Mouse (Mus musculus): ENCODE data around the gene Nceh1. TPM values are rescaled to one million over a fixed set of nuclear protein-coding genes. Genes with fewer than 3 reads are reported as not detected.

Gene Nceh1
- polyA plus RNA-seq, 1 experiment from 2014 or later, result 26.6 TPM

DNA sequence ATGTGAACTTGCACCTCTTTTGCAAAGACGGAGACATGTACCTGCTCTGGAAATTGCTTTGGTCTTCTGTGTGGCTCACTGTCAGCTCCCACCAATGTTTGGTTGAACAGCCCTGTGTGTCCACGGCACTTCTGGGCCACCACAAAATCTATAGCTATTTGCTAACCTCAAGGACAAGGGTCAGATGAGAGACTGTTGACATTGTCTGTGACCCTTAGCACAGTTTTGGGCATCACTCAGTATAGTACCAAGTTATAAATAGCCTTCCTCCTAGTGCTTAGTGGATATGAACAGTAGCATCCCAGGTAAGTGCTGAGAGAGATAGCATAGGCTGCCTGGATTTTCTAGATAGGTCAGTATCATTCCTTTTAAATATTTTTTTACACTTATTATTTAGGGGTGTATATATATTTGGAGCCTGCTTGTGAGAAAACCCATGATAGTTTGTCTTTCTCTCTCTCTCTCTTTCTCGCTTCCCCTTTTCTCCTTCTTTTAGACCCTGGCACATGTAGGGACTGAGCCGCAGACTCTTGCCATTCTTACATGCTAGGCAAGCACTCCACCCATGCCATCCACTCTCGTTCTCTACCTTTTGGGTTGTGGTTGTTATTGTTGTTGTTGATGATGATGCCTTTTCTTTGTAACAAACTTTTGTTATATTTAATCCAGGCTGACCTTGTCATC, 19.1 kb downstream of the Nceh1 start:
- no peaks in the 10 kb centered on the region for H3K27me3 ChIP-seq (ENCODE audit: insufficient read depth, low read length)
- ATAC-seq (ENCODE audit: low FRiP score, low TSS enrichment), result no peak
- H3K36me3 ChIP-seq (ENCODE audit: insufficient read depth, low read length), result no peaks in the 10 kb centered on the region
- no peak overlapping the region for H3K4me2 ChIP-seq (replicated peaks; ENCODE audit: low read depth, low read length)
- no peaks in the 10 kb centered on the region for H3K9me3 ChIP-seq (ENCODE audit: low read length)
- WGBS, result 75% methylated on average over 5 of the region's 5 CpGs
- no peak overlapping the region for H3K27ac ChIP-seq (ENCODE audit: low read length)
- H3K4me3 ChIP-seq (ENCODE audit: low read length), result no peak overlapping the region
- H3K9ac ChIP-seq (replicated peaks; ENCODE audit: low read length), result no peak overlapping the region
- peaks cover 23% of the 10 kb centered on the region for H3K4me1 ChIP-seq (ENCODE audit: insufficient read depth, low read length)

DNA sequence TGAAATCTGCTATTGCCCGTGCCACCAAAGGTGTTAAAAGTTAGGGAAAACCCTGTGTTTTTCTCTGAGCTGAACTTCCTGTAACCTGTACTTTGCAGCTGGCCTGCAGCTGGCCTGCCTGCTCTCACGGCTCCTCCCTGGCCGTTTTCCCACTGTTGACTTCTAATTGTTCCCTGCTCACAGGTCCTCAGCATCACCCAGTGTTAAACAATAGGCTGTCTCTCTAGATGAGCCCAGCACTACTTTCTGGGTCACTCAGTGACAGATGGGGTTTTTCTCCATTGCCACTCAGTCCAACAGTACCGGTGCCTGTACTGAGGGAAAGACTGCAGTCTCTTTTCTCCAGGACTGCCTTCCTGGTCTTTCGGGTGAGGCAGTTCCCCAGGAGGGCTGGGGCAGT, 22.3 kb downstream of the Nceh1 start:
- peaks cover 23% of the 10 kb centered on the region for H3K4me1 ChIP-seq (ENCODE audit: insufficient read depth, low read length)
- H3K4me3 ChIP-seq (ENCODE audit: low read length), result no peak overlapping the region
- no peak overlapping the region for H3K9ac ChIP-seq (replicated peaks; ENCODE audit: low read length)
- H3K36me3 ChIP-seq (ENCODE audit: insufficient read depth, low read length), result no peaks in the 10 kb centered on the region; the same call in 1 of the 2 replicates
- H3K27ac ChIP-seq (ENCODE audit: low read length), result peak overlapping the region; percentile 70
- H3K4me2 ChIP-seq (replicated peaks; ENCODE audit: low read depth, low read length), result no peak overlapping the region
- no peaks in the 10 kb centered on the region for H3K27me3 ChIP-seq (ENCODE audit: insufficient read depth, low read length)
- 28% methylated on average over 5 of the region's 5 CpGs for WGBS
- peak; percentile 14; the same call in 1 of the 2 replicates for ATAC-seq (ENCODE audit: low FRiP score, low TSS enrichment)
- H3K9me3 ChIP-seq (ENCODE audit: low read length), result 0 out of 2 replicates have a peak, but pooled peaks cover 5% of the 10 kb centered on the region

- Histone ChIP-seq H3K27ac (ENCODE audit: low read length) (peak overlapping the region; percentile 70), H3K9me3 (ENCODE audit: low read length) (0 out of 2 replicates have a peak, but pooled peaks cover 5% of the 10 kb centered on the region), H3K4me2 (replicated peaks; ENCODE audit: low read depth, low read length) (no peak overlapping the region), H3K4me1 (ENCODE audit: insufficient read depth, low read length) (peaks cover 23% of the 10 kb centered on the region), H3K36me3 (ENCODE audit: insufficient read depth, low read length) (no peaks in the 10 kb centered on the region; the same call in 1 of the 2 replicates), H3K4me3 (ENCODE audit: low read length) (no peak overlapping the region), H3K9ac (replicated peaks; ENCODE audit: low read length) (no peak overlapping the region), H3K27me3 (ENCODE audit: insufficient read depth, low read length) (no peaks in the 10 kb centered on the region)
- peak; percentile 62; the same call in 1 of the 2 replicates for ATAC-seq (ENCODE audit: low FRiP score, low TSS enrichment)
- WGBS, result 49% methylated on average over 9 of the region's 9 CpGs
These were observed 22.9 kb downstream of the Nceh1 start for GRCm38 (mm10) chr3:27205514-27206220.

DNA sequence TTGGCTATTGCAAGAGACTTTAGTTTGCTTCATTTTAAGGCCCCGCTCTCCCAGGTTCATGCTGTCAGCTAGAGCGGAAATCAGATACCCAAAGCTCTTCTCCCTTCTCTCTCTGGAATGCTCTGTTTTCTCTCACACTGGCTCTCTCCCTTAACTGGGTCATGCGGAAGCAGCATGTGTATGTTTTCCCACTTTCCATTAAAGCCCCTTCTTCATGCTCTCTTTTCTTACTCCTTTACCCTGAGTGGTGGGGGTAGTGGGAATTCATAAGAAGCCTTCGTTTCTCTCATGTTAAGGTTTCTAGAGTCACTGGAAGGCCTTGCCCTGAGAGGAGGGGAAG, 23.4 kb downstream of the Nceh1 start:
- H3K4me1 ChIP-seq (ENCODE audit: insufficient read depth, low read length), result peaks cover 23% of the 10 kb centered on the region
- no peaks in the 10 kb centered on the region; the same call in 1 of the 2 replicates for H3K36me3 ChIP-seq (ENCODE audit: insufficient read depth, low read length)
- no peak overlapping the region for H3K4me3 ChIP-seq (ENCODE audit: low read length)
- H3K27ac ChIP-seq (ENCODE audit: low read length), result peak overlapping the region; percentile 70
- H3K9me3 ChIP-seq (ENCODE audit: low read length), result 0 out of 2 replicates have a peak, but pooled peaks cover 5% of the 10 kb centered on the region
- WGBS, result 36% methylated on average over 4 of the region's 4 CpGs
- no peak overlapping the region for H3K9ac ChIP-seq (replicated peaks; ENCODE audit: low read length)
- no peaks in the 10 kb centered on the region for H3K27me3 ChIP-seq (ENCODE audit: insufficient read depth, low read length)
- peak; percentile 28; the same call in 1 of the 2 replicates for ATAC-seq (ENCODE audit: low FRiP score, low TSS enrichment)
- no peak overlapping the region for H3K4me2 ChIP-seq (replicated peaks; ENCODE audit: low read depth, low read length)

- Histone ChIP-seq H3K4me2 (replicated peaks; ENCODE audit: low read depth, low read length) (no peak overlapping the region), H3K9me3 (ENCODE audit: low read length) (0 out of 2 replicates have a peak, but pooled peaks cover 5% of the 10 kb centered on the region), H3K4me3 (ENCODE audit: low read length) (no peak overlapping the region), H3K4me1 (ENCODE audit: insufficient read depth, low read length) (peaks cover 23% of the 10 kb centered on the region), H3K27ac (ENCODE audit: low read length) (peak overlapping the region; percentile 70), H3K27me3 (ENCODE audit: insufficient read depth, low read length) (no peaks in the 10 kb centered on the region), H3K36me3 (ENCODE audit: insufficient read depth, low read length) (no peaks in the 10 kb centered on the region; the same call in 1 of the 2 replicates), H3K9ac (replicated peaks; ENCODE audit: low read length) (no peak overlapping the region)
- WGBS, result 85% methylated on average over 8 of the region's 8 CpGs
- ATAC-seq (ENCODE audit: low FRiP score, low TSS enrichment), result no peak
These were observed 23.8 kb downstream of the Nceh1 start for GRCm38 (mm10) chr3:27206577-27206976.

DNA sequence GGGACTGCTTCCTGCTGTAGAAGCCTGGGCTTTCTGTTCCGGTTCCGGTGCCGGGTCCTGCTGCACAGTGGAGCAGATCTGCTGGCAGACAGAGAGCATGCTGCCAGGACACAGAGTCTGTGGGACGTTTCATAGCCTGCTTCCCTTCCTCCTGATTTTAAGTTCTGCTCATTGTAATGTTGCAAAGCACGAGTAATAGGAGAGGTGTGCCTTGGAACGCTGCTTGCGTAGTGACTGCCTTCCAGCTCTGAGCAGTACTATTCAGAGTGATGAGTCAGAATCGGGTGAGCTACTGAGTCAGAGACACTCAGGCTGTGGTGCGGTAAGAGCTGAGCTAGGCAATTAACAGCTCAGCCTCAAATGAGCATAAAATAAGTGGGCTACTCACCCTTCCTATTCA, 26.9 kb downstream of the Nceh1 start:
- no peaks in the 10 kb centered on the region; the same call in 1 of the 2 replicates for H3K36me3 ChIP-seq (ENCODE audit: insufficient read depth, low read length)
- 86% methylated on average over 9 of the region's 9 CpGs for WGBS
- H3K4me2 ChIP-seq (replicated peaks; ENCODE audit: low read depth, low read length), result no peak overlapping the region
- H3K9ac ChIP-seq (replicated peaks; ENCODE audit: low read length), result no peak overlapping the region
- 0 out of 2 replicates have a peak, but pooled peaks cover 5% of the 10 kb centered on the region for H3K9me3 ChIP-seq (ENCODE audit: low read length)
- no peak for ATAC-seq (ENCODE audit: low FRiP score, low TSS enrichment)
- no peaks in the 10 kb centered on the region for H3K27me3 ChIP-seq (ENCODE audit: insufficient read depth, low read length)
- no peak overlapping the region for H3K27ac ChIP-seq (ENCODE audit: low read length)
- peaks cover 20% of the 10 kb centered on the region for H3K4me1 ChIP-seq (ENCODE audit: insufficient read depth, low read length)
- no peak overlapping the region for H3K4me3 ChIP-seq (ENCODE audit: low read length)

DNA sequence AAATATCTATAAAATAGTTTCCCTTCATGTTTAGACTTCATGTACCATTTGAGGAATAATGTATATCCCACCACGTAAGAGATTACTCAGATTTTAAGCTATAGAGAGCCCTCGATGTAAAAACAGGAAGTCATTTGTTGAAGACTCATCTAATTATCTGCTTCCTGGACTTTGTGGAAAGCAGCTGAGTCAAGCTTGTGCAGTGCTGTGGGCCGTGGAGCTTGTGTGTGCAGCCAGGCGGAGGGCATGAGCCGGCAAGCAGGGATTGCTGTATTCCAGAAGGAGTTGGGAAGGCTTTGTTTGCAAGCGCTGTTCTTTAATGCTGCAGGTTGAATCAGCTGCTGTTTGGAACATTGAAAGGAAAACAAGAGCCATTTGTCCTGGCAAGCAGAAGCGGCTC, 27.5 kb downstream of the Nceh1 start:
- no peaks in the 10 kb centered on the region; the same call in 1 of the 2 replicates for H3K36me3 ChIP-seq (ENCODE audit: insufficient read depth, low read length)
- ATAC-seq (ENCODE audit: low FRiP score, low TSS enrichment), result no peak; the same call in 1 of the 2 replicates
- 46% methylated on average over 7 of the region's 7 CpGs for WGBS

DNA sequence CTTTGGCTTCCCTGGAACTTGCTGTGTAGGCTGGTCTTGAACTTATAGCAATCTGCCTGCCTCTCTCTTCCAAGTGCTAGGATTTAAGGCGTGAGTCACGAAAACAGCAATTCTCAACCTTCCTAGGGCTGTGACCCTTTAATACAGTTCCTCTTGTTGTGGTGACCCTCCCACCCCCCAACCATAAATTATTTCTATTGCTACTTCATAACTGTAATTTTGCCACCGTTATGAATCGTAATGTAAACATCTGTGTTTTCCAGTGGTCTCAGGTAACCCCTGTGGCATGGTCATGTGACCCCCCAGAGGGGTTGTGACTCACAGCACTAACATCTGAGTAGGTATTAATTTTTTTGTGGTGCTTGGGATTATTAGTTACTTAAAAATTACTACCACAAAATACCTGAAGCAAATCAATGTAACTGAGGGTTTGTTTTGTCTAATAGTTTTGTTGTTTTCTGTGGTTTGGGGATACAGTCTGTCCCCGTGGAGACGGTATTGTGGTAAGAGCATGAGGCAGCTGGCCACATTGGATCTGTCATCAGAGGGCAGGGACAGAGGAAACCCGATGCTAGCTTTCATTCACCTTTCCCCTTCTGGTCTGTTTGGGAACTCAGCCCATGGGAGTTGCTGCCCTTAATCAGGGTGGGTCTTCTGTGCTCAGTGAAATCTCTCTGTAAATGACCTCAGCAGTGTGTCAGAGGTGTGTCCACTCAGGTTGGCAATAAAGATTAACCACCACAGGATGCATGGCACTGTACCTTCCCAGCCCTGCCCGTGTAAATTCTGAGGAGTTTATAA, 31.5 kb downstream of the Nceh1 start:
- 0 out of 2 replicates have a peak, but pooled peaks cover 1% of the 10 kb centered on the region for H3K9me3 ChIP-seq (ENCODE audit: low read length)
- WGBS, result 54% methylated on average over 8 of the region's 8 CpGs
- ATAC-seq (ENCODE audit: low FRiP score, low TSS enrichment), result no peak

More for the DNA sequence above, 27.5 kb downstream of the Nceh1 start:
- H3K9me3 ChIP-seq (ENCODE audit: low read length), result 0 out of 2 replicates have a peak, but pooled peaks cover 5% of the 10 kb centered on the region
- peaks cover 15% of the 10 kb centered on the region for H3K4me1 ChIP-seq (ENCODE audit: insufficient read depth, low read length)
- H3K27me3 ChIP-seq (ENCODE audit: insufficient read depth, low read length), result no peaks in the 10 kb centered on the region
- no peak overlapping the region for H3K4me3 ChIP-seq (ENCODE audit: low read length)
- no peak overlapping the region for H3K27ac ChIP-seq (ENCODE audit: low read length)
- H3K4me2 ChIP-seq (replicated peaks; ENCODE audit: low read depth, low read length), result no peak overlapping the region
- no peak overlapping the region for H3K9ac ChIP-seq (replicated peaks; ENCODE audit: low read length)

GRCm38 (mm10) chr3:27217331-27217730, 34.6 kb downstream of the Nceh1 start:
- Histone ChIP-seq H3K27me3 (ENCODE audit: insufficient read depth, low read length) (no peaks in the 10 kb centered on the region), H3K4me3 (ENCODE audit: low read length) (no peak overlapping the region), H3K4me1 (ENCODE audit: insufficient read depth, low read length) (no peaks in the 10 kb centered on the region), H3K4me2 (replicated peaks; ENCODE audit: low read depth, low read length) (no peak overlapping the region), H3K36me3 (ENCODE audit: insufficient read depth, low read length) (no peaks in the 10 kb centered on the region), H3K9ac (replicated peaks; ENCODE audit: low read length) (no peak overlapping the region), H3K9me3 (ENCODE audit: low read length) (no peaks in the 10 kb centered on the region), H3K27ac (ENCODE audit: low read length) (no peak overlapping the region)
- ATAC-seq (ENCODE audit: low FRiP score, low TSS enrichment), result no peak
- 87% methylated on average over 7 of the region's 7 CpGs for WGBS

More for the DNA sequence above, 31.5 kb downstream of the Nceh1 start:
- Histone ChIP-seq H3K27ac (ENCODE audit: low read length) (no peak overlapping the region), H3K4me1 (ENCODE audit: insufficient read depth, low read length) (no peaks in the 10 kb centered on the region), H3K36me3 (ENCODE audit: insufficient read depth, low read length) (no peaks in the 10 kb centered on the region; the same call in 1 of the 2 replicates), H3K27me3 (ENCODE audit: insufficient read depth, low read length) (no peaks in the 10 kb centered on the region), H3K4me3 (ENCODE audit: low read length) (no peak overlapping the region), H3K9ac (replicated peaks; ENCODE audit: low read length) (no peak overlapping the region), H3K4me2 (replicated peaks; ENCODE audit: low read depth, low read length) (no peak overlapping the region)
